Mouse (Mus musculus): ENCODE measurements around the gene Vdr. TPM values are rescaled to one million over a fixed set of nuclear protein-coding genes. Genes with fewer than 3 reads are reported as not detected.
A peak's percentile ranks its signal among the peaks of the same experiment; 100 is the strongest.

Gene Vdr
- total RNA-seq, 4 experiments from 2014 or later, result 0.07 to 0.13 (median 0.10) TPM; not detected in 1

GRCm38 (mm10) chr15:97849116-97849911 is 61.1 kb downstream of the Vdr start:
- peak; percentile 87 to 88 for DNase-seq (ENCODE audit: low spot score in 2 of 2)

DNA sequence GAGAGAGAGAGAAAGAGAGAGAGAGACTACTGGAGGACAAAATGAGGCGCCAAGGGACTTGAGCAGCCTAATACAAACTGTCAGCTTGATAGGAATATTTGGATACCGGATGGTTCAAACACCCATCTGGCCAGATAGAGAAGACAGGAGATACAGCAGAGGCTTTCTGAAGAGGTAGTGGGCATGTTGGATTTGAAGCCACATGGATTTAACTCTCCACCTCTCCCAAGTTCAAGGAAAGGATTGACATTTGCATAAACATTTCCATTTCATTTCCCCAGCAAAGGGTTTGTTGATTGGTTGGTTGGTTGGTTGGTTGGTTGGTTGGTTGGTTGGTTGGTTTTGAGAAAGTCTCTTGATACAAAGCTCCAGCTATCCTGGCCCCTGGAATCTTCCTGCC is 62.6 kb downstream of the Vdr start:
- DNase-seq (ENCODE audit: low spot score in 2 of 2), result no peak

DNA sequence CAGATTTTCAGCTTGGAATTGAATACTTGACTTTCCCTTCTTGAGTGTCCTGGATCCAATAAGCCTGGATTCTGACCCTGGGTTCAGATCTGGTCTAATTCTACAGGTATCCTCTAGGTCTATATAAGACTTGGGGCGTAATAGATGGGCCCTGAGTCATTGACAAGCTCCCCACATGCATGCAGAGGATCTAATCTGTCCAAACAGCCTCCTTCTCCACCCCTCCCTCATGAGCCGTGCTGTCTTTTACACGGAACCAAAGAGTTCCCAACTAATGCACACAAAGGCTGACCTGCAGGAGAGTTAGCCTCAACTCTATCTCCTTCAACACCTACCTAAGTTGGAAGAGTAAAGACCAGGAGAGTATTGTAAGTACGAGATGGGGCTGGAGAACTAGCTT is 63.1 kb downstream of the Vdr start:
- DNase-seq (ENCODE audit: low spot score in 2 of 2), result no peak

DNA sequence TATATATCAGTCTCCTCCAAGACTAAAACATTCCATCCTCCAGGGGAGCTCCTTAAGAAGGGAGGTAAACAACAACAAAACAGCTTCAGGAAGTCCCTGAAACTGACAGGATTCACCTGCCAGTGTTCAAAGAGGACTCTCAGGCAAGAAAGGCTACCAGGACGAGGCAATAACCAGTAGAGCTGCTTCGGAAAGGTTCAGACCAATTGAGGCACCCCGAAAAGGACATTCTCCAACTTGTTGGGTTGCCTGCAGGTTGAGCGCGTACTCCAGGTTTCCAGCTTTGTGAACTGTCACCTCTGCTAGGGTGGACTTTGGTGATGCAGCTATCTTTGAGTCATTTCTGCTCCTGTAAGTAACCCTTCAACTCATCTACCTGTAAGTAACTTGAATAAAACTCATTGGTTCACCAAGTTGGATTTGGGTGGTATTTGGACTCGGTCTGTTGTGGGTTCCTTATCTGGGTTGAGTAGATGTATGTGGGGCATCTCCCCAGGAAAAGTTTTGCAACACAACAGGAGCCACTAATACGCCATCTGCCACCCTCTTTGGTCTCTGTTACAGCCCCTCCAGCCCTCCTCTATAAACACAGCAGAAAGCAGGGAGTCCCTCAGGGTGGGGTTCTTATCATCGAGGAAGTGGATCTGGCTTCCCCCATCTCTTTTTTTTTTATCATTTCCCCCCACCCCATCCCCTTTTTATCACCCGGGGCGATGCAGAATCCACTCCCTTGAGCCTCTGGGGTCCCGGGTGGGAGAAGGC is 64.1 kb downstream of the Vdr start:
- DNase-seq (ENCODE audit: low spot score in 2 of 2), result no peak

GRCm38 (mm10) chr15:97844037-97845034 is 66.1 kb downstream of the Vdr start, which contains the start of gene Hdac7:
TSS of gene Hdac7 (minus strand) at chr15:97844502.
- no peak for DNase-seq (ENCODE audit: low spot score in 2 of 2)

DNA sequence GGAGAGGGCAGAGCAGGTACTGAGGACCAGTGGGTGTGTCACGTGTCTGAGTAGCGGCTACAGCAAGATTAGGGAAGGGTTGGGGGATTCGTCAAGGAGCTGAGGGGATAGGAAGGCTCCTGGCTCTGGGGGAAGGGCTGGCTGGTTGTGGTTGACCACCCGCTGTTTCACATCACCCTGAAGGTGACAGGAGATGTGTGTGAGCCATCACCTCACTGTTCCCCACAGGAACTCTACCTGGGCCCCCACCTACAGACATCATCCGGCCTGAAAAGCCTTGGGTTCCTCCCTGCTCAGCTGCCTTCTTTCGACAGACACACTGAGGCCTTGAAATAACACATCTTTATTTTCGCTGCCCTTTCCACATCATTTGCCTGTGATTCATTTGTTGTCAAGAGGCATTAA is 67.2 kb downstream of the Vdr start:
- DNase-seq (ENCODE audit: low spot score in 2 of 2), result no peak

- no peak for DNase-seq (ENCODE audit: low spot score in 2 of 2)
Measured at GRCm38 (mm10) chr15:97842058-97842457, 68.4 kb downstream of the Vdr start.

DNA sequence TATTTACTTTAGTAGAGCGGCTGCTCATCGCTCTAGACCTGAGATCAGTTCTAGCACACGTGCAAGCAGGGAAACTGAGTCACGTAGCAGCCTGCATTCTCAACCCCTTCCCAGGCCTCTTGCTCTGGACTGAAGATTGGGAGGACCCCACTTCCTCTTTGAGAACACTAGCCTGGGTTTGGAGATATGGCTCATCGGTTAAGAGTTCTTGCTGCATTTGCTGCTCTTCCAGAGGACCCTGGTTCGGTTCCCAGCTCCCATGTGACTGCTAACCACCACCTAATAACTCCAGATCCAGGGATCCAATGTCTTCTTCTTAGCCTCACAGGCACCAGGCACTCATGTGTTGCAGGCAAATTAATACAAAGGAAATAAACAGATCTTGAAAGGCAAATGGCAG is 69.0 kb downstream of the Vdr start:
- DNase-seq (ENCODE audit: low spot score in 2 of 2), result no peak

GRCm38 (mm10) chr15:97840781-97841180 is 69.6 kb downstream of the Vdr start:
- DNase-seq (ENCODE audit: low spot score in 2 of 2), result no peak

GRCm38 (mm10) chr15:97839991-97840455 is 70.4 kb downstream of the Vdr start:
- peak; percentile 53 to 76 for DNase-seq (ENCODE audit: low spot score in 2 of 2)

- no peak for DNase-seq (ENCODE audit: low spot score in 2 of 2)
Measured at GRCm38 (mm10) chr15:97839473-97839872, 71.0 kb downstream of the Vdr start.

DNA sequence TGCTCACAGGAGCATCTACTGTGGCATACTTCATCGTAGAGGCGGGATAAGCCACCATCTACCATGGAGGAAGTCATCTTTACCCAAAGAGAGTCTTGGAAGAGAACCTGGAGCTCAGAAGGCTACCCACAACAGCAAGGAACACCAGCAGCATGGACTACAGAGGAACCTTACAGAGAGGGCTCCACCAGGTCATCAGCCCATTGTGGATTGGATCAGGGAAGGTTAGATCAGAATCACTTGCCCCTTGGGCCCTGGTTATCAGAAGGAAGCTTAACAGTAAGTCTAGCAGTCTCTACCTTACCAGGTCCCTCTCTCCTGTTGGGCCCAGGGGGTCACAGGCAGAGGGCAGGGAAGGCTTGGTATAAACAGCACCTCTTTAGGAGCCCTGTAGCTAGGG is 71.4 kb downstream of the Vdr start:
- DNase-seq (ENCODE audit: low spot score in 2 of 2), result no peak

DNA sequence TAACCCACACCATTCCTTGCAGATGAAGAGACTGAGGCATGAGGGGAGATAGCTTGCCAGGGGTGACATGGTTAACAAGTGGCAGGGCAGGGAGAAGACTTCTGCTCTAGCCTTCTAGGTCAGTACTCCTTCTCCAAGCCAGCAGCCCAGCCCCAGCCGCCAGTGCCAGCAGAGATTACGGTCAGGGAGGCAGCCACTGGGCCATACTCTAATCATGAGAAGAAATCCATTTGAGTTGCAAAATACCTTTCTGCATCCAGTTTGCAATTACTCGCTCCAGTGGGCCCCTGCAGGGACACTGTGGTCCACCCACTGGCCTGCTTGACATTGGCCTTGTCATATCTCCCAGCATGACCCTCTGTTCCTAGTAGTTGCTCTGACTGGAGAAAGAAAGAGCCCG is 72.0 kb downstream of the Vdr start:
- no peak for DNase-seq (ENCODE audit: low spot score in 2 of 2)

- DNase-seq (ENCODE audit: low spot score in 2 of 2), result no peak
Measured at GRCm38 (mm10) chr15:97837491-97838061, 72.9 kb downstream of the Vdr start.

GRCm38 (mm10) chr15:97836894-97837247 is 73.6 kb downstream of the Vdr start:
- DNase-seq (ENCODE audit: low spot score in 2 of 2), result no peak

DNA sequence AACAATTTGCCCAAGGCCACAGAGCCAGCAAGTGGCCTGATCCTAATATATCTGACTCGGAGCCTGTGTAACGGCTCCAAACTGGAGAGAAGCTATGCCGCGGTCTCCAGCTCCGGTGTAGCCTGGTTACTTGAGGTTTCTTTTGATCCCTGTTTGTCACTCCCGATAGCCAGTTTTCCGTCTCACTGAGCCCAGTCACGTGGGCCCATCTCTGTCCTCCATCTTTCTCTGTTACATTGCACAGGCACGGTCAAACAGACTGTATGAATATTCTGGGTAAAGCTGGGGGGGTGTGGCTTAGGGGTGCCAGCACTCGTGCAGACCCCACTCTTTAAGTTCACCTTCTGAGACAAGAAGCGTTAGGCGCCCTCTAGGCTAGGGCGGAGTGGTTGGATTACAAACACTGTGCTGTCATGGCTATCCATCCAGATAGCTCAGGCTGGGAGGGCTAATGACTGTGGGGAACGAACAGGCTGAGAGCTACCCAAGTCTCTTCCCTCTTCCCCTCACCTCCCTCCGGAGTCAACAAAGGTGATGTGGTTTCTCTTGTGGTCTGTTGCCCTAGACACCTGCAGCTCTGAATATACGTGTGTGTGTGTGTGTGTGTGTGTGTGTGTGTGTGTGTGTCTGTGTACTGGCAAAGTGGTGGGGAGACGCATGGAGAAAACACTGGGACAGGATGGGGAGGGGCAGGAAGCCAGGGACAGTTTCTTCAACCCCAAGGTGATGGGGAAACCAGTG is 74.1 kb downstream of the Vdr start:
- no peak for DNase-seq (ENCODE audit: low spot score in 2 of 2)

- no peak for DNase-seq (ENCODE audit: low spot score in 2 of 2)
Measured at GRCm38 (mm10) chr15:97832764-97833479, 77.5 kb downstream of the Vdr start.

- no peak for DNase-seq (ENCODE audit: low spot score in 2 of 2)
Measured at GRCm38 (mm10) chr15:97831987-97832640, 78.3 kb downstream of the Vdr start.
